Mouse (Mus musculus): ENCODE results near the gene St6gal1.

Gene St6gal1

DNA sequence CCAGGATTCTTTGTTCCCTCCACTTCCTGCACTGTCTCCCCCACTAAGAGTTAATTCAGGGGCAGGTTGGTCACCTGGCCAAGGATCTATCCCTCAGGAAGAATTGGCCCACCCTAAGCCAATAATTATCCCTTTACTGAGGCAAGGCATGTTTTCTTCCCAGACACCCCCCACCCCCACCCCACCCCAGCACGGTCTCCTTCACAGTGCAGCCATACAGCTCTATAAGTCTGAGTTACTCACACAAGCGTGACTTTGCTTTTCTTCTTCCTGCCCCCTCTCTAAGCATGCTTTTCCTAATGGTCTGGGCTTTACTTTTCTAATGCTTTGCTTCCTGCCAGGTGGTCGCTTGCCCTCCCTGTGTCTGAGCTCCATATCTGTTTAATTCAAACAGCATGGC, 177.4 kb downstream of the St6gal1 start:
- no peak for DNase-seq (ENCODE audit: inconsistent age in 2 of 2, low spot score in 1 of 2)

DNA sequence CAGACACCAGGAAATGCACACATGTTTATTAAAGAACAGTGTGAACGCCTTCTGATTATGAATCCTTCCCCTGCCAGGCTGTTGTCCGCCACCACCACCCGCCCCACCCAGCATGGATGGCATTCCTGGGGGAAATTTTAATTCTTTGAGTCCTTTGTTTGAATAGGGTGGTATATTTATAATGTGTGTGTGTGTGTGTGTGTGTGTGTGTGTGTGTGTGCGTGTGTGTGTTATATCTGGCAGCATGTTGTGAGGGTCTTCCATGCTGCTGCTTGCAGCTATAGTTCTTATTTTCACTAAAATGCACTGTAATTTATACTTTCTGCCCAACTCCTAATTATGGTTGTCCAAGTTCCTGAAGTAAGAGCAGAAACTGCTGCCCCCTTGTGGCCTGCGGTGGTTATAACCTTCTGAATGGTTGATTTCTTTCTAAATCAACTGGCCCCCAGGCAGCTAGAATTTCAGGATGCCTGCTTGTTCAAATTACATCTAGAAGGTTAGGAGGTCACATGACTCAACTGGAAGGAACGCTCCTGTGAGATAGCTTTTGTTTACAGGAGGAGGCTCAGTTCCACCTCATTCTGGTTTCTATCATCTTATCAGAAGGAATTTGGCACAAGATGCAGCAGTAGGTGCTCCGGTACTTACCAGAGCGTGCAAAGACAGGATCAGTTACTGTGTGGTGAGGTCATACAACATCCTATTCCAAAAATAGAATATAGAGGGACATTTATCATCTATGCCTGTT, 178.6 kb downstream of the St6gal1 start:
- DNase-seq (ENCODE audit: inconsistent age in 2 of 2, low spot score in 1 of 2), result peak; percentile 73 to 93
